Mouse (Mus musculus): Measurements from ENCODE around the gene Rasgef1a. TPM values are rescaled to one million over a fixed set of nuclear protein-coding genes. Genes with fewer than 3 reads are reported as not detected.

Gene Rasgef1a
- polyA plus RNA-seq, 2 experiments: 0.15 TPM; not detected in 1

DNA sequence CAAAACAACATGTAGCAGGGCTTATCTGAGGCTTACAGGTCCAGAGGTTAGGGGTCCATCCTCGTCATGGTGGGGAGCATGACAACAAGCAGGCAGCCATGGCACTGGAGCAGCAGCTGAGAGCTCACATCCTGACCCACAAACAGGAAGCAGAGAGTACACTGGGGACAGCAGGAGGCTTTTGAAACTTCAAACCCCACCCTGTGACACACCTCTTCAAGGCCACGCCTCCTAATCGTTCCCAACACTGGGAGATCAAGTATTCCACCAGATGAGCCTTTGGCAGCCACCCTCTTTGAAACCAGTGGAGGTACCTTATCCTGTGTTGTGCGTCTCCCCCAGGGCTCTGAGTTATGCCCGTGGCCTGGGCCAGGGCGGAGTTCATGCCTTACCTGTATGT lies 38.5 kb downstream of the Rasgef1a start:
- Histone ChIP-seq H3K9me3 (ENCODE audit: control insufficient read depth, low read length) (no peaks in the 10 kb centered on the region), H3K27ac (replicated peaks; ENCODE audit: low read depth, low read length) (no peak overlapping the region), H3K27me3 (ENCODE audit: control insufficient read depth, insufficient read depth, low read length) (no peaks in the 10 kb centered on the region), H3K9ac (ENCODE audit: low read depth, low read length, severe bottlenecking) (no peak overlapping the region), H3K4me3 (replicated peaks; ENCODE audit: low read length) (no peak overlapping the region), H3K4me2 (replicated peaks; ENCODE audit: low read depth, low read length, severe bottlenecking) (no peak overlapping the region), H3K4me1 (ENCODE audit: control insufficient read depth, insufficient read depth, low read length) (no peaks in the 10 kb centered on the region), H3K36me3 (ENCODE audit: control insufficient read depth, insufficient read depth, low read length) (no peaks in the 10 kb centered on the region)
- WGBS: 79% methylated on average over 6 of the region's 6 CpGs
- DNase-seq (ENCODE audit: low spot score) (no peak), ATAC-seq (ENCODE audit: low FRiP score, low read depth) (no peak)
- no peak for TF ChIP-seq POLR2A (IDR thresholded peaks at IDR 0.05; ENCODE audit: borderline replicate concordance, extremely low read depth, insufficient read depth, insufficient read length)

- ATAC-seq (ENCODE audit: low FRiP score, low read depth) (no peak), DNase-seq (ENCODE audit: low spot score) (no peak)
- H3K4me2 ChIP-seq (replicated peaks; ENCODE audit: low read depth, low read length, severe bottlenecking): no peak overlapping the region
- no peak overlapping the region for H3K9ac ChIP-seq (ENCODE audit: low read depth, low read length, severe bottlenecking)
- WGBS: 85% methylated on average over 4 of the region's 4 CpGs
- H3K27ac ChIP-seq (replicated peaks; ENCODE audit: low read depth, low read length): no peak overlapping the region
- H3K36me3 ChIP-seq (ENCODE audit: control insufficient read depth, insufficient read depth, low read length): no peaks in the 10 kb centered on the region
- H3K4me3 ChIP-seq (replicated peaks; ENCODE audit: low read length): no peak overlapping the region
- H3K27me3 ChIP-seq (ENCODE audit: control insufficient read depth, insufficient read depth, low read length): no peaks in the 10 kb centered on the region
- no peak for TF ChIP-seq POLR2A (IDR thresholded peaks at IDR 0.05; ENCODE audit: borderline replicate concordance, extremely low read depth, insufficient read depth, insufficient read length)
- H3K9me3 ChIP-seq (ENCODE audit: control insufficient read depth, low read length): no peaks in the 10 kb centered on the region
- no peaks in the 10 kb centered on the region for H3K4me1 ChIP-seq (ENCODE audit: control insufficient read depth, insufficient read depth, low read length)
Observed at GRCm38 (mm10) chr6:118051474-118051873, 40.2 kb downstream of the Rasgef1a start.

DNA sequence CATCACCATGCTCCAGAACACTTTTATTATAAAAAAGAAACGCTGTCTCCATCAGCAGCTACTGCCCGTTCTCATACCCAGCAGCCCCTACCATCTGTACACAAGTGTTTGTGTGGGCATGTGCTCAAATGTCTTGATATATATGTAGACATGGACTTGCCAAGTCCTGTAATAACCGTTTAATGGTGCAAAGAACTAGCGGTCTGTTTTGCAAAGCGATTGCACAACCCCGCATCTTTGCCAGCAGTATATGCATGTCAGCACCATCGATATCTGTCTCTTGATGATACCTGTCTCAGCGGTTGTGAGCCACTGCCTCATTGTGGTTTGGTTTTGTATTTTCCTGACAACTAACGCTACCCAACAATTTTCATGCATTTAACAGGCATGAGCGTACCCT lies 44.0 kb downstream of the Rasgef1a start:
- Histone ChIP-seq H3K4me1 (ENCODE audit: control insufficient read depth, insufficient read depth, low read length) (no peaks in the 10 kb centered on the region), H3K4me3 (replicated peaks; ENCODE audit: low read length) (no peak overlapping the region), H3K36me3 (ENCODE audit: control insufficient read depth, insufficient read depth, low read length) (no peaks in the 10 kb centered on the region), H3K4me2 (replicated peaks; ENCODE audit: low read depth, low read length, severe bottlenecking) (no peak overlapping the region), H3K9ac (ENCODE audit: low read depth, low read length, severe bottlenecking) (no peak overlapping the region), H3K27me3 (ENCODE audit: control insufficient read depth, insufficient read depth, low read length) (no peaks in the 10 kb centered on the region), H3K27ac (replicated peaks; ENCODE audit: low read depth, low read length) (no peak overlapping the region), H3K9me3 (ENCODE audit: control insufficient read depth, low read length) (no peaks in the 10 kb centered on the region)
- DNase-seq (ENCODE audit: low spot score) (no peak), ATAC-seq (ENCODE audit: low FRiP score, low read depth) (no peak)
- TF ChIP-seq POLR2A (IDR thresholded peaks at IDR 0.05; ENCODE audit: borderline replicate concordance, extremely low read depth, insufficient read depth, insufficient read length): no peak
- 89% methylated on average over 10 of the region's 10 CpGs for WGBS

- no peak for ATAC-seq (ENCODE audit: low FRiP score, low read depth)
- no peak overlapping the region for H3K4me3 ChIP-seq (replicated peaks; ENCODE audit: low read length)
- no peaks in the 10 kb centered on the region for H3K36me3 ChIP-seq (ENCODE audit: control insufficient read depth, insufficient read depth, low read length)
- WGBS: 92% methylated on average over 4 of the region's 4 CpGs
- H3K9ac ChIP-seq (ENCODE audit: low read depth, low read length, severe bottlenecking): no peak overlapping the region
- peaks cover 15% of the 10 kb centered on the region for H3K27me3 ChIP-seq (ENCODE audit: control insufficient read depth, insufficient read depth, low read length)
- no peak overlapping the region for H3K27ac ChIP-seq (replicated peaks; ENCODE audit: low read depth, low read length)
- H3K9me3 ChIP-seq (ENCODE audit: control insufficient read depth, low read length): no peaks in the 10 kb centered on the region
- no peak for TF ChIP-seq POLR2A (IDR thresholded peaks at IDR 0.05; ENCODE audit: borderline replicate concordance, extremely low read depth, insufficient read depth, insufficient read length)
- no peak overlapping the region for H3K4me2 ChIP-seq (replicated peaks; ENCODE audit: low read depth, low read length, severe bottlenecking)
- H3K4me1 ChIP-seq (ENCODE audit: control insufficient read depth, insufficient read depth, low read length): peaks cover 5% of the 10 kb centered on the region
- DNase-seq (ENCODE audit: low spot score): no peak
Observed at GRCm38 (mm10) chr6:118061266-118061665, 50.0 kb downstream of the Rasgef1a start.

- no peak for TF ChIP-seq POLR2A (IDR thresholded peaks at IDR 0.05; ENCODE audit: borderline replicate concordance, extremely low read depth, insufficient read depth, insufficient read length)
- no peak for ATAC-seq (ENCODE audit: low FRiP score, low read depth)
- H3K4me2 ChIP-seq (replicated peaks; ENCODE audit: low read depth, low read length, severe bottlenecking): no peak overlapping the region
- peaks cover 17% of the 10 kb centered on the region for H3K27me3 ChIP-seq (ENCODE audit: control insufficient read depth, insufficient read depth, low read length)
- no peak overlapping the region for H3K9ac ChIP-seq (ENCODE audit: low read depth, low read length, severe bottlenecking)
- H3K27ac ChIP-seq (replicated peaks; ENCODE audit: low read depth, low read length): no peak overlapping the region
- 70% methylated on average over 5 of the region's 5 CpGs for WGBS
- H3K4me1 ChIP-seq (ENCODE audit: control insufficient read depth, insufficient read depth, low read length): peaks cover 7% of the 10 kb centered on the region
- H3K9me3 ChIP-seq (ENCODE audit: control insufficient read depth, low read length): no peaks in the 10 kb centered on the region
- no peaks in the 10 kb centered on the region for H3K36me3 ChIP-seq (ENCODE audit: control insufficient read depth, insufficient read depth, low read length)
- no peak for DNase-seq (ENCODE audit: low spot score)
- no peak overlapping the region for H3K4me3 ChIP-seq (replicated peaks; ENCODE audit: low read length)
Observed at GRCm38 (mm10) chr6:118063266-118063665, 52.0 kb downstream of the Rasgef1a start.

All from limb, embryonic 14.5 days (tissue).